Mouse (Mus musculus): Measurements from ENCODE around the gene Mylip. TPM values are rescaled to one million over a fixed set of nuclear protein-coding genes. Genes with fewer than 3 reads are reported as not detected.

Gene Mylip
- polyA plus RNA-seq, 1 experiment = 13.2 TPM

- no peak for TF ChIP-seq CTCF (IDR thresholded peaks at IDR 0.05; ENCODE audit: extremely low read depth, insufficient read depth, low read length)
- no peak for TF ChIP-seq POLR2A (IDR thresholded peaks at IDR 0.05; ENCODE audit: extremely low read depth, insufficient read depth, low read length)
- Histone ChIP-seq H3K4me3 (ENCODE audit: insufficient read depth, low read length) (no peak overlapping the region), H3K27ac (ENCODE audit: insufficient read depth, low read length) (no peak overlapping the region), H3K4me1 (ENCODE audit: control insufficient read depth, insufficient read depth, low read length) (no peaks in the 10 kb centered on the region; the same call in 1 of the 2 replicates)
Measured at GRCm38 (mm10) chr13:45365788-45366187, 23.8 kb upstream of the Mylip start.

- no peak overlapping the region for H3K27ac ChIP-seq (ENCODE audit: insufficient read depth, low read length)
- no peak overlapping the region for H3K4me3 ChIP-seq (ENCODE audit: insufficient read depth, low read length)
- no peaks in the 10 kb centered on the region for H3K4me1 ChIP-seq (ENCODE audit: control insufficient read depth, insufficient read depth, low read length)
- TF ChIP-seq POLR2A (IDR thresholded peaks at IDR 0.05; ENCODE audit: extremely low read depth, insufficient read depth, low read length) (no peak), CTCF (IDR thresholded peaks at IDR 0.05; ENCODE audit: extremely low read depth, insufficient read depth, low read length) (no peak)
Measured at GRCm38 (mm10) chr13:45371673-45372072, 17.9 kb upstream of the Mylip start.

- Histone ChIP-seq H3K4me3 (ENCODE audit: insufficient read depth, low read length) (no peak overlapping the region), H3K4me1 (ENCODE audit: control insufficient read depth, insufficient read depth, low read length) (no peaks in the 10 kb centered on the region), H3K27ac (ENCODE audit: insufficient read depth, low read length) (no peak overlapping the region)
- TF ChIP-seq POLR2A (IDR thresholded peaks at IDR 0.05; ENCODE audit: extremely low read depth, insufficient read depth, low read length) = no peak
- TF ChIP-seq CTCF (IDR thresholded peaks at IDR 0.05; ENCODE audit: extremely low read depth, insufficient read depth, low read length) = no peak
Measured at GRCm38 (mm10) chr13:45372456-45372855, 17.1 kb upstream of the Mylip start.

GRCm38 (mm10) chr13:45374846-45375245 lies 14.7 kb upstream of the Mylip start:
- Histone ChIP-seq H3K27ac (ENCODE audit: insufficient read depth, low read length) (no peak overlapping the region), H3K4me3 (ENCODE audit: insufficient read depth, low read length) (no peak overlapping the region), H3K4me1 (ENCODE audit: control insufficient read depth, insufficient read depth, low read length) (no peaks in the 10 kb centered on the region)
- TF ChIP-seq POLR2A (IDR thresholded peaks at IDR 0.05; ENCODE audit: extremely low read depth, insufficient read depth, low read length) = no peak
- TF ChIP-seq CTCF (IDR thresholded peaks at IDR 0.05; ENCODE audit: extremely low read depth, insufficient read depth, low read length) = no peak

- no peak overlapping the region for H3K4me3 ChIP-seq (ENCODE audit: insufficient read depth, low read length)
- TF ChIP-seq CTCF (IDR thresholded peaks at IDR 0.05; ENCODE audit: extremely low read depth, insufficient read depth, low read length) (no peak), POLR2A (IDR thresholded peaks at IDR 0.05; ENCODE audit: extremely low read depth, insufficient read depth, low read length) (no peak)
- H3K4me1 ChIP-seq (ENCODE audit: control insufficient read depth, insufficient read depth, low read length) = no peaks in the 10 kb centered on the region
- H3K27ac ChIP-seq (ENCODE audit: insufficient read depth, low read length) = no peak overlapping the region
Measured at GRCm38 (mm10) chr13:45382208-45382607, 7.3 kb upstream of the Mylip start.

- no peaks in the 10 kb centered on the region for H3K4me1 ChIP-seq (ENCODE audit: control insufficient read depth, insufficient read depth, low read length)
- no peak overlapping the region for H3K27ac ChIP-seq (ENCODE audit: insufficient read depth, low read length)
- H3K4me3 ChIP-seq (ENCODE audit: insufficient read depth, low read length) = no peak overlapping the region
- TF ChIP-seq CTCF (IDR thresholded peaks at IDR 0.05; ENCODE audit: extremely low read depth, insufficient read depth, low read length) (no peak), POLR2A (IDR thresholded peaks at IDR 0.05; ENCODE audit: extremely low read depth, insufficient read depth, low read length) (no peak)
Measured at GRCm38 (mm10) chr13:45384636-45385035, 4.9 kb upstream of the Mylip start.

GRCm38 (mm10) chr13:45385521-45385920 lies 4.0 kb upstream of the Mylip start:
- TF ChIP-seq POLR2A (IDR thresholded peaks at IDR 0.05; ENCODE audit: extremely low read depth, insufficient read depth, low read length) (no peak), CTCF (IDR thresholded peaks at IDR 0.05; ENCODE audit: extremely low read depth, insufficient read depth, low read length) (no peak)
- no peak overlapping the region for H3K4me3 ChIP-seq (ENCODE audit: insufficient read depth, low read length)
- H3K27ac ChIP-seq (ENCODE audit: insufficient read depth, low read length) = no peak overlapping the region
- no peaks in the 10 kb centered on the region for H3K4me1 ChIP-seq (ENCODE audit: control insufficient read depth, insufficient read depth, low read length)

- TF ChIP-seq POLR2A (IDR thresholded peaks at IDR 0.05; ENCODE audit: extremely low read depth, insufficient read depth, low read length) (no peak), CTCF (IDR thresholded peaks at IDR 0.05; ENCODE audit: extremely low read depth, insufficient read depth, low read length) (no peak)
- H3K4me3 ChIP-seq (ENCODE audit: insufficient read depth, low read length) = no peak overlapping the region
- H3K27ac ChIP-seq (ENCODE audit: insufficient read depth, low read length) = no peak overlapping the region
- peaks cover 2% of the 10 kb centered on the region; the same call in 1 of the 2 replicates for H3K4me1 ChIP-seq (ENCODE audit: control insufficient read depth, insufficient read depth, low read length)
Measured at GRCm38 (mm10) chr13:45386253-45386652, 3.3 kb upstream of the Mylip start.

- H3K4me1 ChIP-seq (ENCODE audit: control insufficient read depth, insufficient read depth, low read length) = peaks cover 2% of the 10 kb centered on the region; the same call in 1 of the 2 replicates
Measured at GRCm38 (mm10) chr13:45387231-45387630, 2.3 kb upstream of the Mylip start.

GRCm38 (mm10) chr13:45388254-45388805 lies 1.2 kb upstream of the Mylip start:
- TF ChIP-seq POLR2A (IDR thresholded peaks at IDR 0.05; ENCODE audit: extremely low read depth, insufficient read depth, low read length) = no peak
- no peak for TF ChIP-seq CTCF (IDR thresholded peaks at IDR 0.05; ENCODE audit: extremely low read depth, insufficient read depth, low read length)
- H3K4me3 ChIP-seq (ENCODE audit: insufficient read depth, low read length) = no peak overlapping the region
- peaks cover 2% of the 10 kb centered on the region; the same call in 1 of the 2 replicates for H3K4me1 ChIP-seq (ENCODE audit: control insufficient read depth, insufficient read depth, low read length)
- no peak overlapping the region for H3K27ac ChIP-seq (ENCODE audit: insufficient read depth, low read length)

More at GRCm38 (mm10) chr13:45387231-45387630, 2.3 kb upstream of the Mylip start:
- H3K4me3 ChIP-seq (ENCODE audit: insufficient read depth, low read length) = no peak overlapping the region
- H3K27ac ChIP-seq (ENCODE audit: insufficient read depth, low read length) = no peak overlapping the region
- TF ChIP-seq CTCF (IDR thresholded peaks at IDR 0.05; ENCODE audit: extremely low read depth, insufficient read depth, low read length) (no peak), POLR2A (IDR thresholded peaks at IDR 0.05; ENCODE audit: extremely low read depth, insufficient read depth, low read length) (no peak)

Data from cortical plate, adult 2 months (tissue).